Mouse (Mus musculus): ENCODE results near the gene Gm7137. TPM values are rescaled to one million over a fixed set of nuclear protein-coding genes. Genes with fewer than 3 reads are reported as not detected.
"Not testable (repeated sequence)": the region's sequence is repeated elsewhere in the genome, so short reads cannot be mapped to it uniquely, and the experiment has no call there.

The Gm7137 gene
- not detected in 2 replicates for polyA plus RNA-seq (2016; fragmentation: Nextera tagmentation; extraction: Ambion mirVana)

GRCm38 (mm10) chr10:77787876-77788275, at the start of gene Gm7137:
Gene Gm7137 (minus strand): TSS chr10:77788200.
- not testable (repeated sequence) for H3K4me3 ChIP-seq; H3K4me2 ChIP-seq; H3K36me3 ChIP-seq; H3K9ac ChIP-seq; H3K27me3 ChIP-seq (replicated peaks); H3K27ac ChIP-seq; H3K9me3 ChIP-seq (replicated peaks); H3K4me1 ChIP-seq; ATAC-seq
- WGBS (ENCODE audit: insufficient replicate concordance), result 45% methylated on average over 1 of the region's 1 CpGs

- Histone ChIP-seq H3K4me3 (no peak within 1 kb of the TSS), H3K27me3 (replicated peaks) (no peaks in the 10 kb centered on the region), H3K27ac (no peak within 1 kb of the TSS), H3K9me3 (replicated peaks) (no peaks in the 10 kb centered on the region), H3K9ac (no peak within 1 kb of the TSS), H3K4me1 (no peaks in the 10 kb centered on the region), H3K4me2 (no peak within 1 kb of the TSS), H3K36me3 (no peaks in the 10 kb centered on the region)
- no peak for ATAC-seq
- 56% methylated on average over 9 of the region's 9 CpGs for WGBS (ENCODE audit: insufficient replicate concordance)
Measured at GRCm38 (mm10) chr10:77835647-77836046, 47.6 kb upstream of the Gm7137 start, which contains the start of gene Krtap10-10. Gene Krtap10-10 (plus strand): TSS chr10:77835947.

GRCm38 (mm10) chr10:77826951-77827350, 39.0 kb upstream of the Gm7137 start, which contains the start of gene Krtap10-4:
Gene Krtap10-4 (minus strand): TSS chr10:77827095.
- no peak within 1 kb of the TSS for H3K27ac ChIP-seq
- H3K4me1 ChIP-seq, result no peaks in the 10 kb centered on the region
- ATAC-seq, result no peak
- no peaks in the 10 kb centered on the region for H3K9me3 ChIP-seq (replicated peaks)
- no peak within 1 kb of the TSS for H3K4me2 ChIP-seq
- no peaks in the 10 kb centered on the region for H3K36me3 ChIP-seq
- H3K4me3 ChIP-seq, result no peak within 1 kb of the TSS
- 47% methylated on average over 6 of the region's 6 CpGs for WGBS (ENCODE audit: insufficient replicate concordance)
- no peaks in the 10 kb centered on the region for H3K27me3 ChIP-seq (replicated peaks)
- H3K9ac ChIP-seq, result no peak within 1 kb of the TSS

- ATAC-seq, result no peak
Measured at GRCm38 (mm10) chr10:77819203-77819602, 31.2 kb upstream of the Gm7137 start.

GRCm38 (mm10) chr10:77818523-77818922, 30.5 kb upstream of the Gm7137 start:
- Histone ChIP-seq H3K27ac (no peak overlapping the region), H3K4me2 (no peak overlapping the region), H3K4me1 (no peaks in the 10 kb centered on the region), H3K36me3 (no peaks in the 10 kb centered on the region), H3K9ac (no peak overlapping the region), H3K9me3 (replicated peaks) (no peaks in the 10 kb centered on the region), H3K27me3 (replicated peaks) (no peaks in the 10 kb centered on the region), H3K4me3 (no peak overlapping the region)
- 79% methylated on average over 4 of the region's 4 CpGs for WGBS (ENCODE audit: insufficient replicate concordance)
- no peak for ATAC-seq

More at GRCm38 (mm10) chr10:77819203-77819602, 31.2 kb upstream of the Gm7137 start:
- Histone ChIP-seq H3K4me3 (no peak overlapping the region), H3K9me3 (replicated peaks) (no peaks in the 10 kb centered on the region), H3K9ac (no peak overlapping the region), H3K27ac (no peak overlapping the region), H3K4me1 (no peaks in the 10 kb centered on the region), H3K4me2 (no peak overlapping the region), H3K36me3 (no peaks in the 10 kb centered on the region), H3K27me3 (replicated peaks) (no peaks in the 10 kb centered on the region)
- 45% methylated on average over 4 of the region's 4 CpGs for WGBS (ENCODE audit: insufficient replicate concordance)

GRCm38 (mm10) chr10:77815514-77815913, 27.5 kb upstream of the Gm7137 start:
- Histone ChIP-seq H3K27me3 (replicated peaks) (no peaks in the 10 kb centered on the region), H3K36me3 (no peaks in the 10 kb centered on the region), H3K4me1 (no peaks in the 10 kb centered on the region), H3K4me3 (no peak overlapping the region), H3K4me2 (no peak overlapping the region), H3K27ac (no peak overlapping the region), H3K9me3 (replicated peaks) (no peaks in the 10 kb centered on the region), H3K9ac (no peak overlapping the region)
- ATAC-seq, result no peak
- 23% methylated on average over 5 of the region's 5 CpGs for WGBS (ENCODE audit: insufficient replicate concordance)

- H3K4me1 ChIP-seq, result no peaks in the 10 kb centered on the region
- H3K27ac ChIP-seq, result no peak within 1 kb of the TSS
- no peaks in the 10 kb centered on the region for H3K27me3 ChIP-seq (replicated peaks)
- H3K9ac ChIP-seq, result no peak within 1 kb of the TSS
- H3K4me3 ChIP-seq, result no peak within 1 kb of the TSS
- ATAC-seq, result no peak
- H3K36me3 ChIP-seq, result no peaks in the 10 kb centered on the region
- no peak within 1 kb of the TSS for H3K4me2 ChIP-seq
- H3K9me3 ChIP-seq (replicated peaks), result no peaks in the 10 kb centered on the region; the same call in 1 of the 2 replicates
- 35% methylated on average over 4 of the region's 4 CpGs for WGBS (ENCODE audit: insufficient replicate concordance)
Measured at GRCm38 (mm10) chr10:77814382-77814781, 26.4 kb upstream of the Gm7137 start, which contains the start of gene Gm2696. Gene Gm2696 (plus strand): TSS chr10:77814682.

- H3K9me3 ChIP-seq (replicated peaks), result no peaks in the 10 kb centered on the region; the same call in 1 of the 2 replicates
- H3K27ac ChIP-seq, result no peak within 1 kb of the TSS
- H3K27me3 ChIP-seq (replicated peaks), result no peaks in the 10 kb centered on the region
- no peak for ATAC-seq
- no peak within 1 kb of the TSS for H3K9ac ChIP-seq
- H3K4me3 ChIP-seq, result no peak within 1 kb of the TSS
- no peaks in the 10 kb centered on the region for H3K36me3 ChIP-seq
- H3K4me2 ChIP-seq, result no peak within 1 kb of the TSS
- H3K4me1 ChIP-seq, result no peaks in the 10 kb centered on the region
- WGBS (ENCODE audit: insufficient replicate concordance), result 51% methylated on average over 5 of the region's 5 CpGs
Measured at GRCm38 (mm10) chr10:77811743-77812142, 23.7 kb upstream of the Gm7137 start, which contains the start of gene Gm9507. Gene Gm9507 (minus strand): TSS chr10:77811843.

GRCm38 (mm10) chr10:77804095-77804494, 16.1 kb upstream of the Gm7137 start:
- no peaks in the 10 kb centered on the region for H3K27me3 ChIP-seq (replicated peaks)
- H3K4me3 ChIP-seq, result no peak overlapping the region
- no peak overlapping the region for H3K4me2 ChIP-seq
- no peaks in the 10 kb centered on the region for H3K9me3 ChIP-seq (replicated peaks)
- ATAC-seq, result no peak
- no peak overlapping the region for H3K27ac ChIP-seq
- no peaks in the 10 kb centered on the region for H3K36me3 ChIP-seq
- 34% methylated on average over 3 of the region's 3 CpGs for WGBS (ENCODE audit: insufficient replicate concordance)
- H3K9ac ChIP-seq, result no peak overlapping the region
- 0 out of 2 replicates have a peak, but pooled peaks cover 4% of the 10 kb centered on the region for H3K4me1 ChIP-seq

GRCm38 (mm10) chr10:77798921-77799508, 11.0 kb upstream of the Gm7137 start, which contains the start of gene Gm19668:
Gene Gm19668 (minus strand): TSS chr10:77799133.
- no peak within 1 kb of the TSS for H3K4me2 ChIP-seq
- H3K4me3 ChIP-seq, result no peak within 1 kb of the TSS
- no peak within 1 kb of the TSS for H3K9ac ChIP-seq
- no peaks in the 10 kb centered on the region for H3K9me3 ChIP-seq (replicated peaks)
- no peak for ATAC-seq
- no peak within 1 kb of the TSS for H3K27ac ChIP-seq
- WGBS (ENCODE audit: insufficient replicate concordance), result 51% methylated on average over 8 of the region's 8 CpGs
- H3K27me3 ChIP-seq (replicated peaks), result no peaks in the 10 kb centered on the region
- no peaks in the 10 kb centered on the region for H3K36me3 ChIP-seq
- 0 out of 2 replicates have a peak, but pooled peaks cover 4% of the 10 kb centered on the region for H3K4me1 ChIP-seq

- ATAC-seq, result not testable (repeated sequence)
Measured at GRCm38 (mm10) chr10:77798164-77798920, 10.3 kb upstream of the Gm7137 start.

GRCm38 (mm10) chr10:77797677-77798076, 9.7 kb upstream of the Gm7137 start:
- no peak for ATAC-seq
- Histone ChIP-seq H3K27me3 (replicated peaks) (no peaks in the 10 kb centered on the region), H3K4me1 (0 out of 2 replicates have a peak, but pooled peaks cover 4% of the 10 kb centered on the region), H3K9ac (no peak overlapping the region), H3K9me3 (replicated peaks) (no peaks in the 10 kb centered on the region), H3K36me3 (no peaks in the 10 kb centered on the region), H3K27ac (no peak overlapping the region), H3K4me2 (no peak overlapping the region), H3K4me3 (no peak overlapping the region)
- 22% methylated on average over 3 of the region's 3 CpGs for WGBS (ENCODE audit: insufficient replicate concordance)

More at GRCm38 (mm10) chr10:77798164-77798920, 10.3 kb upstream of the Gm7137 start:
- H3K4me2 ChIP-seq; H3K9me3 ChIP-seq (replicated peaks); H3K36me3 ChIP-seq; H3K4me3 ChIP-seq; H3K27me3 ChIP-seq (replicated peaks); H3K27ac ChIP-seq; H3K9ac ChIP-seq; H3K4me1 ChIP-seq: not testable (repeated sequence)
- WGBS (ENCODE audit: insufficient replicate concordance), result 23% methylated on average over 3 of the region's 3 CpGs
